Mouse (Mus musculus): Measurements from ENCODE around the gene Amigo3. TPM values are rescaled to one million over a fixed set of nuclear protein-coding genes. Genes with fewer than 3 reads are reported as not detected.
"Not testable (repeated sequence)": the region's sequence is repeated elsewhere in the genome, so short reads cannot be mapped to it uniquely, and the experiment has no call there.

Gene Amigo3
- total RNA-seq (2021): 1 to 10 TPM; 2.0 to 2.6 TPM
- long read RNA-seq, experiment 1, partial matches to known transcripts: 0 of 1 reads
- long read RNA-seq, experiment 1, other reads (novel, unspliced or antisense): 0 of 1 reads
- long read RNA-seq, experiment 2, partial matches to known transcripts: 0 of 1 reads
- long read RNA-seq, experiment 2, other reads (novel, unspliced or antisense): 0 of 1 reads

GRCm38 (mm10) chr9:108052885-108053664, at the start of gene Amigo3:
TSS of gene Amigo3 (plus strand) at chr9:108053159.
- peak; percentile 96 to 97 for DNase-seq (ENCODE audit: low spot score in 2 of 2)
- Histone ChIP-seq H3K4me3 (no peak within 1 kb of the TSS; the same call in 1 of the 2 replicates), H3K27ac (peak within 1 kb of the TSS; percentile 67; the same call in 1 of the 2 replicates)
- TF ChIP-seq CTCF (conservative IDR thresholded peaks at IDR 0.05): peak; percentile 99

- Histone ChIP-seq H3K4me3 (peak overlapping the region; percentile 93), H3K27ac (peak overlapping the region; percentile 100)
- TF ChIP-seq CTCF (conservative IDR thresholded peaks at IDR 0.05): no peak
- DNase-seq (ENCODE audit: low spot score in 2 of 2): peak in 1 of 2 experiments; percentile 16
Observed at GRCm38 (mm10) chr9:108003531-108003890, 49.4 kb upstream of the Amigo3 start.

GRCm38 (mm10) chr9:108008041-108008440, 44.9 kb upstream of the Amigo3 start:
- Histone ChIP-seq H3K27ac (no peak overlapping the region), H3K4me3 (no peak overlapping the region)
- no peak for DNase-seq (ENCODE audit: low spot score in 2 of 2)
- no peak for TF ChIP-seq CTCF (conservative IDR thresholded peaks at IDR 0.05)

- TF ChIP-seq CTCF (conservative IDR thresholded peaks at IDR 0.05): no peak
- Histone ChIP-seq H3K27ac (peak overlapping the region; percentile 18; the same call in 1 of the 2 replicates), H3K4me3 (no peak overlapping the region)
- no peak for DNase-seq (ENCODE audit: low spot score in 2 of 2)
Observed at GRCm38 (mm10) chr9:108010385-108010784, 42.6 kb upstream of the Amigo3 start.

- not testable (repeated sequence) for DNase-seq (ENCODE audit: low spot score in 2 of 2); H3K4me3 ChIP-seq; H3K27ac ChIP-seq
- peak; percentile 51 for TF ChIP-seq CTCF (conservative IDR thresholded peaks at IDR 0.05)
Observed at GRCm38 (mm10) chr9:108013577-108013976, 39.4 kb upstream of the Amigo3 start.

GRCm38 (mm10) chr9:108017127-108017526, 35.8 kb upstream of the Amigo3 start:
- no peak for DNase-seq (ENCODE audit: low spot score in 2 of 2)
- no peak overlapping the region; the same call in 1 of the 2 replicates for H3K27ac ChIP-seq
- H3K4me3 ChIP-seq: no peak overlapping the region
- TF ChIP-seq CTCF (conservative IDR thresholded peaks at IDR 0.05): no peak

GRCm38 (mm10) chr9:108020741-108021140, 32.2 kb upstream of the Amigo3 start:
- Histone ChIP-seq H3K27ac (peak overlapping the region; percentile 1; the same call in 1 of the 2 replicates), H3K4me3 (no peak overlapping the region)
- TF ChIP-seq CTCF (conservative IDR thresholded peaks at IDR 0.05): no peak
- DNase-seq (ENCODE audit: low spot score in 2 of 2): no peak

- Histone ChIP-seq H3K27ac (peak overlapping the region; percentile 47; the same call in 1 of the 2 replicates), H3K4me3 (no peak overlapping the region)
- DNase-seq (ENCODE audit: low spot score in 2 of 2): no peak
- no peak for TF ChIP-seq CTCF (conservative IDR thresholded peaks at IDR 0.05)
Observed at GRCm38 (mm10) chr9:108023216-108023615, 29.7 kb upstream of the Amigo3 start.

- TF ChIP-seq CTCF (conservative IDR thresholded peaks at IDR 0.05): peak; percentile 63
- no peak for DNase-seq (ENCODE audit: low spot score in 2 of 2)
- Histone ChIP-seq H3K4me3 (no peak overlapping the region), H3K27ac (no peak overlapping the region)
Observed at GRCm38 (mm10) chr9:108026584-108026983, 26.4 kb upstream of the Amigo3 start.

- TF ChIP-seq CTCF (conservative IDR thresholded peaks at IDR 0.05): peak; percentile 53
- no peak overlapping the region for H3K4me3 ChIP-seq
- no peak for DNase-seq (ENCODE audit: low spot score in 2 of 2)
- H3K27ac ChIP-seq: no peak overlapping the region
Observed at GRCm38 (mm10) chr9:108027867-108028266, 25.1 kb upstream of the Amigo3 start.

GRCm38 (mm10) chr9:108032126-108032525, 20.8 kb upstream of the Amigo3 start:
- no peak for TF ChIP-seq CTCF (conservative IDR thresholded peaks at IDR 0.05)
- no peak for DNase-seq (ENCODE audit: low spot score in 2 of 2)
- H3K27ac ChIP-seq: no peak overlapping the region
- H3K4me3 ChIP-seq: no peak overlapping the region

GRCm38 (mm10) chr9:108035331-108036156, 17.4 kb upstream of the Amigo3 start:
- no peak overlapping the region for H3K4me3 ChIP-seq
- DNase-seq (ENCODE audit: low spot score in 2 of 2): no peak
- no peak; the same call in 1 of the 2 replicates for TF ChIP-seq CTCF (conservative IDR thresholded peaks at IDR 0.05)
- H3K27ac ChIP-seq: no peak overlapping the region

Measured in layer of hippocampus, adult 2 months (tissue).